Mouse (Mus musculus): Measurements from ENCODE around the gene Rnase11.

Rnase11 gene

GRCm38 (mm10) chr14:51007914-51008713, 41.8 kb downstream of the Rnase11 start:
- no peak for DNase-seq

GRCm38 (mm10) chr14:51007152-51007801, 42.7 kb downstream of the Rnase11 start, which contains the start of gene Rnase10:
Gene Rnase10 (plus strand): TSS chr14:51007751.
- DNase-seq, result no peak
